Mouse (Mus musculus) bone marrow, adult 2 months (tissue): ENCODE measurements around the gene Grhl3.

Experiments
- CTCF ChIP-seq: fragments of 200-500 bp; IDR thresholded peaks from 2 replicates; pipeline ENCODE4 v1.5.1; 2011; ENCODE audit warnings: low read length, control low read depth; ENCODE audit not compliant: control insufficient read depth, insufficient read depth
- POLR2A ChIP-seq: fragments of 200-500 bp; IDR thresholded peaks from 2 replicates; pipeline ENCODE4 v1.6.1; 2011; ENCODE audit warnings: low read depth, mild to moderate bottlenecking, control low read depth, low read length, borderline replicate concordance; ENCODE audit not compliant: control insufficient read depth

DNA sequence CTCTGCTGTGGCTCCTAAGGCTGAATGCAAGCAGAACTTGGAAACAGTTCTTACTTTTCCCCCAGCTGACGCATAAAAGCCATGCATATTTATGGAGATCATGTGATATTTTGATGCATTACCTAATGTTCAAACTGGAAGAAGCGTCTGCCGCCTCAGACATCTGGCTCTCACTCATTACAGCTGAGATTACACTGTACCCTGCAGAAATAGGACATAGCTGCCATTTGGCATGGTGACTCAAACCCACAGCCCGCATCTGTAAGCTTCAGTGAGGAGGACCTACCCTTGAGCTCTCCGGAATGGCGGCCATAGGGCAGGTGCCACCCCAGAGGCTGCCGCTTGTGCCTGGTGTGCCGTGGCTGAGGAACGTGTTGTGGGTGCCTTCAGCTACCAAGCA lies 42.2 kb downstream of the Grhl3 start:
- TF ChIP-seq POLR2A: no peak
- TF ChIP-seq CTCF: no peak
